Mouse (Mus musculus) forebrain, postnatal 0 days (tissue): ENCODE measurements at regions not wholly inside any gene's neighbourhood (a gene's known extent, or its start where the extent isn't known, plus 50 kb on each side); places are given as distances from the start of the nearest gene placed in this dataset.

Source experiments
- ATAC-seq: fragments of 200-750 bp; cut with Nextera tagmentation; 2 replicates; pipeline ENCODE4 v1.8.0; 2017; ENCODE audit warnings: mild to moderate bottlenecking, moderate library complexity
- DNase-seq: peaks from one replicate; pipeline ENCODE4 v3.0.0-alpha.2; 2015
- H3K27ac ChIP-seq: fragments of 300-500 bp; sonication (generic); 2 replicates; pipeline ENCODE4 v1.5.1; 2014; ENCODE audit warnings: low read depth, mild to moderate bottlenecking, antibody characterized with exemption, low read length, moderate library complexity, mixed read lengths
- H3K27me3 ChIP-seq: fragments of 300-500 bp; sonication (generic); 2 replicates; pipeline ENCODE4 v1.6.1; 2014; ENCODE audit warnings: mild to moderate bottlenecking, low read length, mixed read lengths; ENCODE audit not compliant: insufficient read depth
- H3K36me3 ChIP-seq: fragments of 300-500 bp; sonication (generic); 2 replicates; pipeline ENCODE4 v1.6.1; 2014; ENCODE audit warnings: mild to moderate bottlenecking, moderate library complexity; ENCODE audit not compliant: insufficient read depth
- H3K4me1 ChIP-seq: fragments of 300-500 bp; sonication (generic); 2 replicates; pipeline ENCODE4 v1.6.1; 2014; ENCODE audit warnings: antibody characterized with exemption; ENCODE audit not compliant: insufficient read depth
- H3K4me2 ChIP-seq: fragments of 300-500 bp; sonication (generic); 2 replicates; pipeline ENCODE4 v1.6.1; 2014; ENCODE audit warnings: low read depth, mild to moderate bottlenecking, moderate library complexity
- H3K4me3 ChIP-seq: fragments of 300-500 bp; sonication (generic); 2 replicates; pipeline ENCODE4 v1.5.1; 2014; ENCODE audit warnings: low read depth, low read length, mixed read lengths
- H3K9ac ChIP-seq: fragments of 300-500 bp; sonication (generic); 2 replicates; pipeline ENCODE4 v1.6.1; 2014; ENCODE audit warnings: mild to moderate bottlenecking
- H3K9me3 ChIP-seq: fragments of 300-500 bp; sonication (generic); 2 replicates; pipeline ENCODE4 v1.6.1; 2016; ENCODE audit warnings: low read length
- CTCF ChIP-seq: sonication (generic); IDR thresholded peaks from 2 replicates; pipeline ENCODE4 v1.5.1; 2016; ENCODE audit warnings: antibody characterized with exemption, control low read depth, low read depth
- WGBS: fragments of 180-500 bp; shearing (Covaris S2); extraction: QIAGEN DNeasy Blood & Tissue Kit; methylation state at CpG from one replicate; pipeline ENCODE4 v1.1.7; 2014; 5-methylcytosine and 5-hydroxymethylcytosine counted together

DNA sequence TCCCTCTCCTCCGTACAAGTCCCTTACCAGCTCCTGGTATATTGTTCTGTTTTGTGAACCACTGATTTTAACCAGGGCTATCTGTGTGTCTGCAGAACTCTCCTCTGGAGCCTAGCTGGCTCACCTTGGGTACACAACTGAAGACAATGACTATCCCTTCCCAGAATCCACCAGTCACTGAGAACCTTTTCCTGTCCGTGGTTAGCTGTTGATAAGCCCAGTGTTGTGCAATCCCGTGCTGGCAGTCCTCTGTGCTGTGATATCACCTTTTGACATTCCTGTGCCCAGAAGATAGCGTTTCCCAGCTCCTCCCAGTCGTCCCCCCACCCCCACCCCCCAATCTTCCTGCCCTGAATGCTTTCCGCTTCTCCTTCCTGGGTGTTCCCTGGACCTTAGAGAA, 73.5 kb downstream of the S1pr1 start:
- Histone ChIP-seq H3K4me3 (no peak overlapping the region), H3K27me3 (no peaks in the 10 kb centered on the region), H3K9me3 (no peaks in the 10 kb centered on the region), H3K36me3 (no peaks in the 10 kb centered on the region), H3K9ac (no peak overlapping the region), H3K27ac (no peak overlapping the region), H3K4me1 (0 out of 2 replicates have a peak, but pooled peaks cover 4% of the 10 kb centered on the region), H3K4me2 (no peak overlapping the region)
- ATAC-seq (no peak), DNase-seq (no peak)
- 50% methylated on average over 6 of the region's 6 CpGs for WGBS
- TF ChIP-seq CTCF: no peak

DNA sequence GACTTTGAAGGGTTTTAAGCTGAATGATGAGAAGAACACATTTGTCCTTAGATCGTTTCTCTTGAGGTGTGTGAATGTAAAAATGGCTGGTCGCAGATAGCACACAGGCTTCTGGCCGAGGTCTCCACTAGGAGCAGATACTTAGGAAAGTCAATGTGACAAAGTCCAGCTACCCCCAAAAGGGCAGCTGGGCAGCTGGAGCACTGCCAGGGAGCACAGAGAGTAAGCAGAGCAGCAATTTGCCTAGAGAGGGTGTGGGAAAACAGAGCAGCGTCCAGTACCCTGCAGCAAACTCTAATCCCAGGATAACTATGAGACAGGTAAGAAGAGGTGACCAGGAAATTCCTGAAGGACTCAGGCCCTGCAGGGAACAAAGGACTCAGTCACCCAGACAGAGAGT, 79.4 kb downstream of the S1pr1 start:
- no peaks in the 10 kb centered on the region for H3K9me3 ChIP-seq
- no peak overlapping the region for H3K27ac ChIP-seq
- no peak for DNase-seq
- H3K4me3 ChIP-seq: no peak overlapping the region
- no peak overlapping the region for H3K9ac ChIP-seq
- no peak overlapping the region for H3K4me2 ChIP-seq
- H3K4me1 ChIP-seq: peaks cover 9% of the 10 kb centered on the region; the same call in 1 of the 2 replicates
- no peaks in the 10 kb centered on the region for H3K36me3 ChIP-seq
- no peak for ATAC-seq
- no peak for TF ChIP-seq CTCF
- WGBS: 89% methylated on average over 4 of the region's 4 CpGs
- H3K27me3 ChIP-seq: no peaks in the 10 kb centered on the region; the same call in 1 of the 2 replicates

DNA sequence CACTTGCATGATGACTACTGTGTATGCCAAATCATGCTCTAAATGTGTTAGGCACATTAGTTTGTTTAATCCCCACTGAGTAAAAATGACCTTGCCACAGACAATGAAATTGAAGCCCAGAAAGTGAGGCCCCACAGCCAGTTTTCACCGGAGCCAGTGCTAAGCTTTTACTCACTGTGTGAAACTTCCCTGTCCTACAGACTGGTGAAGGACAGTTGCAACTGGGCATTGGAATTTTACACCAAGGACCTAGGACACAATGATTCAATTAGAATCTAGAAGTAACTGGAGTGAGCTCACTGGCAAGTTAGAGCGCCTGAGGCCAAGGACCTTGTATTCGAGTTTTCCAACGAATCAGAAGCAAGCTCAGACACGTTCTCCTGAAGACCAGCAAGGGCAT, 79.8 kb downstream of the S1pr1 start:
- WGBS: 89% methylated on average over 5 of the region's 5 CpGs
- Histone ChIP-seq H3K9me3 (no peaks in the 10 kb centered on the region), H3K27me3 (no peaks in the 10 kb centered on the region; the same call in 1 of the 2 replicates), H3K27ac (no peak overlapping the region), H3K36me3 (no peaks in the 10 kb centered on the region), H3K9ac (no peak overlapping the region), H3K4me1 (peaks cover 9% of the 10 kb centered on the region; the same call in 1 of the 2 replicates), H3K4me2 (no peak overlapping the region), H3K4me3 (no peak overlapping the region)
- no peak for TF ChIP-seq CTCF
- DNase-seq (no peak), ATAC-seq (no peak)

- Histone ChIP-seq H3K9me3 (no peaks in the 10 kb centered on the region), H3K4me1 (peaks cover 9% of the 10 kb centered on the region; the same call in 1 of the 2 replicates), H3K9ac (no peak overlapping the region), H3K36me3 (no peaks in the 10 kb centered on the region), H3K4me2 (0 out of 2 replicates have a peak overlapping the region, but pooled peaks have one; percentile 15), H3K4me3 (no peak overlapping the region), H3K27me3 (no peaks in the 10 kb centered on the region; the same call in 1 of the 2 replicates), H3K27ac (peak overlapping the region; percentile 54; the same call in 1 of the 2 replicates)
- no peak for DNase-seq
- 31% methylated on average over 4 of the region's 4 CpGs for WGBS
- no peak for TF ChIP-seq CTCF
- ATAC-seq: peak; percentile 25; the same call in 1 of the 2 replicates
Observed at GRCm38 (mm10) chr3:115632417-115632743, 82.5 kb downstream of the S1pr1 start.

DNA sequence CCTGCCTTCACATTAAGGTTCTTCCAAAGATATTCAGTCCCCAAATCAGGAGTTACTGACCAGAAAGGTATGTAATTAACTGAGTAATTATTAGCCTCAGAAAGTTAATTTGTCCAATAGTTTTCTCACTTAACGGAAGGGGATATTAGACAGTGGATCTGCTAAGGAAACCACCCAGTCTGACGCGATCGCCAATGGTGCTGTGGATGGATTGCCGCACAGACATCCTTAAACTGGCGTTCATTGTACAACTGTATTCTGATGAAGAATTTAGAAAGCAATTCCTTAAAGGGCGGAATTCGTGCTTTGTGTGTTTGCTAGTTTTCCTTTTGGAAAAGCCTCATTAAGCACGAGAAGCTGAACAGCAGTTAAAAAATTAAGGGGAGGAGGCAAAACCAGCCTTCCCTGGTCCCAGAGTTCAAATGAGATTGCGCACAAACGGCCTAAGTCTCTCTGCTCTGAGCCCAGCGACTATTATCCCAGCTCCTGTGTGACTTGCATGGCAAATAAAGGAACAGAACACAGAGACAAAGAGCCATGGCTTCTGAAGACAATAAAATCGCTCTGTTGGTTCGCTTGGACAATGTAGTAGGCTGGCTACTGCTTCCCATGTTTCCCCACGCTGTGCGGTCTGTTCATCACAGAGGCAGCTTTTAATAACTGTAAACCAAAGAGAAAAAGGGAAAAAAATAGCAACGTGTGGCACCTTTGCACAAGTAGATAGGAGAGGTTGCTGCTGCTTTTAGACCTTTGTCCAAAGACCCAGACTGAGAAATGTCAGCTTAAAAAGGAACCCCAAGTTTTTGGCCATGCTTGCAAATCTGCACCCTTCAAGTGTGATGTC, 83.1 kb downstream of the S1pr1 start:
- WGBS: 18% methylated on average over 17 of the region's 17 CpGs
- H3K27me3 ChIP-seq: no peaks in the 10 kb centered on the region; the same call in 1 of the 2 replicates
- peak overlapping the region; percentile 54; the same call in 1 of the 2 replicates for H3K27ac ChIP-seq
- no peak overlapping the region for H3K4me3 ChIP-seq
- DNase-seq: peak; percentile 65
- no peaks in the 10 kb centered on the region for H3K36me3 ChIP-seq
- peak; percentile 93 for ATAC-seq
- H3K4me1 ChIP-seq: peaks cover 9% of the 10 kb centered on the region; the same call in 1 of the 2 replicates
- H3K9ac ChIP-seq: no peak overlapping the region
- TF ChIP-seq CTCF: no peak
- H3K4me2 ChIP-seq: 0 out of 2 replicates have a peak overlapping the region, but pooled peaks have one; percentile 15
- no peaks in the 10 kb centered on the region for H3K9me3 ChIP-seq

DNA sequence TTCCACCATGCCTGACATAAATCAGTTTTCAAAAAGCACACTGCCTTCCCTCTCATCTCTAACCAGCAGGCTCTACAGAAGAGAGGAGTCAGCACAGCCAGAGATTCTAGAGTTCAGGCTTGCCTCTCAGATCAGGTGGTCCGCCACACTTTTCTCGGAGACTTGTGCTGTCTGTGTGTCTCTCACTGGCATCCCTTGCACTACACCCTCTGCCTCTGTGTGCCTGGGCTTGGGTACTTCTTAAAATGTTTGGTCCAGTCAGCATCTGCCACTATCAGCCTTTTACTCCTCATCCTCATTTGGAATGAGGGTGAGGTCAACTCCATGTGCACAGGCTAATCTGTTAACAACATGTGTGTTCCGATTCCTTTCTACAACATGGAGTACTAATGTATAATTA, 92.0 kb downstream of the S1pr1 start:
- Histone ChIP-seq H3K4me2 (no peak overlapping the region), H3K9me3 (no peaks in the 10 kb centered on the region), H3K27ac (no peak overlapping the region), H3K36me3 (no peaks in the 10 kb centered on the region), H3K4me3 (no peak overlapping the region), H3K4me1 (no peaks in the 10 kb centered on the region), H3K9ac (no peak overlapping the region), H3K27me3 (no peaks in the 10 kb centered on the region)
- DNase-seq (no peak), ATAC-seq (no peak)
- WGBS: 97% methylated on average over 3 of the region's 3 CpGs
- no peak for TF ChIP-seq CTCF

GRCm38 (mm10) chr3:115622300-115622699, 92.6 kb downstream of the S1pr1 start:
- WGBS: 58% methylated on average over 2 of the region's 2 CpGs
- H3K4me3 ChIP-seq: no peak overlapping the region
- peak; percentile 22 for TF ChIP-seq CTCF

More at GRCm38 (mm10) chr3:115622300-115622699, 92.6 kb downstream of the S1pr1 start:
- no peak overlapping the region for H3K4me2 ChIP-seq
- no peaks in the 10 kb centered on the region for H3K9me3 ChIP-seq
- no peak overlapping the region for H3K9ac ChIP-seq
- DNase-seq: no peak
- no peaks in the 10 kb centered on the region for H3K27me3 ChIP-seq
- H3K4me1 ChIP-seq: no peaks in the 10 kb centered on the region
- H3K27ac ChIP-seq: no peak overlapping the region
- no peaks in the 10 kb centered on the region for H3K36me3 ChIP-seq
- ATAC-seq: peak; percentile 74; the same call in 1 of the 2 replicates
